Mouse (Mus musculus) lung, embryonic 14.5 days (tissue): ENCODE measurements around the gene Plekha1. TPM values are rescaled to one million over a fixed set of nuclear protein-coding genes. Genes with fewer than 3 reads are reported as not detected.

Experiments used
- ATAC-seq: fragments of 200-750 bp; cut with Nextera tagmentation; 2 replicates; pipeline ENCODE4 v1.8.0; 2017; ENCODE audit warnings: mild to moderate bottlenecking, moderate TSS enrichment, moderate library complexity; ENCODE audit not compliant: insufficient read depth
- DNase-seq: peaks from one replicate; pipeline ENCODE4 v3.0.0-alpha.2; 2015
- H3K27ac ChIP-seq: fragments of 300-500 bp; sonication (generic); 2 replicates; pipeline ENCODE4 v1.5.1; 2014; ENCODE audit warnings: low read depth, mild to moderate bottlenecking, moderate library complexity
- H3K27me3 ChIP-seq: fragments of 300-500 bp; sonication (generic); 2 replicates; pipeline ENCODE4 v1.6.1; 2014; ENCODE audit warnings: low read length, control low read depth; ENCODE audit not compliant: insufficient read depth
- H3K36me3 ChIP-seq: fragments of 300-500 bp; sonication (generic); 2 replicates; pipeline ENCODE4 v1.6.1; 2014; ENCODE audit warnings: control low read depth; ENCODE audit not compliant: insufficient read depth
- H3K4me1 ChIP-seq: fragments of 300-500 bp; sonication (generic); 2 replicates; pipeline ENCODE4 v1.6.1; 2014; ENCODE audit warnings: antibody characterized with exemption, control low read depth; ENCODE audit not compliant: insufficient read depth
- H3K4me2 ChIP-seq: fragments of 300-500 bp; sonication (generic); 2 replicates; pipeline ENCODE4 v1.6.1; 2014; ENCODE audit warnings: mild to moderate bottlenecking
- H3K4me3 ChIP-seq: fragments of 300-500 bp; sonication (generic); 2 replicates; pipeline ENCODE4 v1.5.1; 2014; ENCODE audit warnings: low read depth, low read length
- H3K9ac ChIP-seq: fragments of 300-500 bp; sonication (generic); 2 replicates; pipeline ENCODE4 v1.6.1; 2014
- H3K9me3 ChIP-seq: fragments of 300-500 bp; sonication (generic); 2 replicates; pipeline ENCODE4 v1.6.1; 2016; ENCODE audit warnings: low read depth, low read length, control low read depth
- CTCF ChIP-seq: IDR thresholded peaks from 2 replicates; pipeline ENCODE4 v1.5.1; 2016; ENCODE audit warnings: antibody characterized with exemption, low read depth
- WGBS: fragments of 180-500 bp; shearing (Covaris S2); extraction: QIAGEN DNeasy Blood & Tissue Kit; methylation state at CpG from one replicate; pipeline ENCODE4 v1.1.7; 2014; 5-methylcytosine and 5-hydroxymethylcytosine counted together
- polyA plus RNA-seq: library from polyadenylated mRNA; unstranded; fragments of >200 nt; fragmentation: Nextera tagmentation; extraction: Ambion mirVana; gene quantifications from 2 replicates; pipeline ENCODE4 v1.2.1, GENCODE M21; 2014

Gene Plekha1
- polyA plus RNA-seq, 1 experiment from 2014 or later: 56.2 TPM

DNA sequence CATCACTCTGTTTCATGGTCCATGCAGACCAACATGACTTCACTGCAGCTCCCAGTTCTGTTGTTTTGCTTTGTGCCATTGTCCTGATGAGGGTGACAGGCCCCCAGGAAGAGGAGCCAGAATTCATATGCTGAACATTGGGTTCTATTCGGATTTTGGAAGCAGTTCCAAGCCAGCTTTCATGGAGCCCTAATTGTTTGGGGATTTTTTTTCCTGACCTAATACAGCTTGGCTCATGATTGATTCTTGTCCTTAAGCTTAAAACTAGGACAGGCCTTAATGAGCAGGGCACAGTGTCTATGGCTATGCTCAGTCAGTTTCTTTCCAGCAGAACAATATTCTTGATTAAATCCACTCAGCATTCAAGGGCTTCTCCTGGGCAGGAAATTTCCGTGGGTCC is 52.7 kb downstream of the Plekha1 start:
- Histone ChIP-seq H3K36me3 (no peaks in the 10 kb centered on the region), H3K4me1 (no peaks in the 10 kb centered on the region), H3K4me2 (no peak overlapping the region), H3K9me3 (no peaks in the 10 kb centered on the region), H3K27ac (no peak overlapping the region), H3K27me3 (no peaks in the 10 kb centered on the region), H3K9ac (no peak overlapping the region), H3K4me3 (no peak overlapping the region)
- ATAC-seq: no peak
- DNase-seq: no peak
- 51% methylated on average over 2 of the region's 2 CpGs for WGBS
- TF ChIP-seq CTCF: no peak

DNA sequence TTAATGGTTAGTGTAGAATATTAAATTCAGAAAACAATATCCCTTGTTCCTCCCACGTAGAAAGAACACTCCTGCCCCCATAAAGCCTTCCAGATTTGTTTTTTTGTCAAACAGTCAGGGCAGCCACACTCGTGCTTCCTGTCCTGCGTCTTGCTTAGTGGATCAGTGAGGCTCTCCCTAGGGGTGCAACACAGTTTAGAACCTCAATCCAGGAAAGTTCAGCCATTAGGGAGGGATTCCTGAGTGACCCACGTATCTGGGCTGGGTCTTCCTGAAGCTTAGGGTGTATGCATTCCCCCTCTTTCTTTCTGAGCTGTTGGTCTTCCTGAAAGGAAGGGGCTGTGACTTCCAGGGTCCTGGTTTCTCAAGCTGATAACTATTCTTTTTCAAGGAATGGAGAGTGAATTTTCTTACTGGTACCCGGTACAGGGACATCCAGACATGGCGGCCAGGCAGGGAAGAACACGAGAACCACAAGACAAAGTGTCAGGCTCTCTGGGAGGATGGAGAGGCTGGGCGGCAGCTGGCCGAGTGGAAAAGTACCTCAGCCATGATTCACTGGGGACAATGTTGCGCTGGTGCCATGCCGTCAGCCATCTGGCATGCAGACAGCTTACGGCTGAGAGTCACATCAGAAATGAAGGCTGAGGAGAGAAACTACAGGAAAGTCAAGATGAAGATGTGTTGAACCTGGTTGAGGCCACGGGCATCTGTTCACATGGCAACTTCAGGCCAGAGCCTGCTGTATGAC is 57.6 kb downstream of the Plekha1 start:
- no peak overlapping the region for H3K4me2 ChIP-seq
- no peak overlapping the region for H3K9ac ChIP-seq
- no peaks in the 10 kb centered on the region for H3K4me1 ChIP-seq
- H3K9me3 ChIP-seq: no peaks in the 10 kb centered on the region
- no peaks in the 10 kb centered on the region for H3K36me3 ChIP-seq
- H3K27ac ChIP-seq: no peak overlapping the region
- H3K4me3 ChIP-seq: no peak overlapping the region
- whole genome bisulfite sequencing: 69% methylated on average over 13 of the region's 13 CpGs
- no peak for TF ChIP-seq CTCF
- DNase-seq (no peak), ATAC-seq (no peak)
- H3K27me3 ChIP-seq: no peaks in the 10 kb centered on the region

DNA sequence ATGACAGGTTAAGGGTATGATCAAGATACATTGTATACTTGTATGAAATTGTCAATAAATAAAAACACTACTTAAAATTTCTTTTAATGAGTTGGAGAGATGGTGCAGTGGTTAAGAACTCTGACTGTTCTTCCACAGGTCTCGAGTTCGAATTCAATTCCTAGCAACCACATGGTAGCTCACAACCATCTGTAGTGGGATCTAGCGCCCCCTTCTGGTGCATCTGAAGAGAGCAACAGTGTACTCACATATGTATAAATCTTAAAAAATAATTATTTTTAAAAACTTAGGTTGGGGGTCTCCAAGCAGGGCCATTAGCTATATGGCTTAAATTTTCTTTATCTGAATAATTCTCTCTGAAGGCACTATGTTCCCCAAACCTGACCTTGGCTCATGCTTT is 64.8 kb downstream of the Plekha1 start:
- H3K4me3 ChIP-seq: no peak overlapping the region
- peak; percentile 24; the same call in 1 of the 2 replicates for TF ChIP-seq CTCF
- ATAC-seq (no peak), DNase-seq (no peak)
- H3K36me3 ChIP-seq: no peaks in the 10 kb centered on the region
- no peak overlapping the region for H3K27ac ChIP-seq
- 67% methylated on average over 3 of the region's 3 CpGs for WGBS
- H3K4me1 ChIP-seq: no peaks in the 10 kb centered on the region
- H3K4me2 ChIP-seq: no peak overlapping the region
- no peak overlapping the region for H3K9ac ChIP-seq
- H3K27me3 ChIP-seq: peaks cover 25% of the 10 kb centered on the region
- no peaks in the 10 kb centered on the region for H3K9me3 ChIP-seq

DNA sequence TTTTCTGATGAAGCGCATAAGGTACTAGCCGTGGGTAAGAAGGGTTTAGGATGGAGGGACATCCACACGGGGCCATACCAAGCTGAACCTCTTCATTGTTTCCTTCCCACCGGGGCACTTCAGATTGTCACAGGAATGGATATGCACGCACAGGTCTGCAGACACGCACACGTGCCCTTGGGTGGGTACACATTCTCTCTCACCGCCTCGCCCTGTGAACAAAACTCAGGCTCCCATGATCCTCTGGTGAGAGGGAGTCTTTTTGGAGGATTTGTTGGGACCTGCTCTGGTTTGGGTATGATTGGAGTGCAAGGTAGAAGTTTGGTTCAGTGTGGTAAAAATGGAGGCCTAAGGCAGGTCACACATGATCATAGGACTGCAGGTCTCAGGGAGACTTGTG is 67.4 kb downstream of the Plekha1 start:
- DNase-seq (no peak), ATAC-seq (no peak)
- H3K4me1 ChIP-seq: no peaks in the 10 kb centered on the region
- H3K27ac ChIP-seq: no peak overlapping the region
- WGBS: 87% methylated on average over 9 of the region's 9 CpGs
- peaks cover 50% of the 10 kb centered on the region for H3K27me3 ChIP-seq
- no peaks in the 10 kb centered on the region for H3K36me3 ChIP-seq
- H3K9me3 ChIP-seq: no peaks in the 10 kb centered on the region
- H3K9ac ChIP-seq: no peak overlapping the region
- H3K4me3 ChIP-seq: no peak overlapping the region
- TF ChIP-seq CTCF: no peak
- no peak overlapping the region for H3K4me2 ChIP-seq

DNA sequence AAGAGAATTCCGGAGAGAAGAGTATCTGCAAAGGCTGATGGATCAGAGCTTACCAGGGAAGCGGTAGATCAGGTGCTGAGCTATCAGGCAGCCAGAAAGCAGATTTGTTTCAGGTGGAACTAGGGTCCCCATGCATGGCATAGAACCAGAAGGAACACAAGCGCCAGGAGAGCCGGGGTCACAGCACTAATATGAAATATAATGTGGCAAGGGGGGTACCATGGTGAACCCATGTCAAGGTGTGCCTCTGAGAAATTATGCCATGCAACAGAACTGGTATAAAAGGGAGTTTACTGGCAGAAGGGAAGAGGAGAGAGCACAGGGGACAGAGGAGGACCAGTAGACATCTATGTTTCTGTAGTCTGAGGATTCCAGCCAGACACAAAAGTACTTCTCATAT is 69.1 kb downstream of the Plekha1 start:
- H3K27ac ChIP-seq: no peak overlapping the region
- no peak overlapping the region for H3K4me2 ChIP-seq
- no peak overlapping the region for H3K4me3 ChIP-seq
- H3K27me3 ChIP-seq: peaks cover 56% of the 10 kb centered on the region
- ATAC-seq (no peak), DNase-seq (no peak)
- no peaks in the 10 kb centered on the region for H3K36me3 ChIP-seq
- H3K4me1 ChIP-seq: no peaks in the 10 kb centered on the region
- TF ChIP-seq CTCF: no peak
- H3K9me3 ChIP-seq: no peaks in the 10 kb centered on the region
- no peak overlapping the region for H3K9ac ChIP-seq
- WGBS: 81% methylated on average over 4 of the region's 4 CpGs

DNA sequence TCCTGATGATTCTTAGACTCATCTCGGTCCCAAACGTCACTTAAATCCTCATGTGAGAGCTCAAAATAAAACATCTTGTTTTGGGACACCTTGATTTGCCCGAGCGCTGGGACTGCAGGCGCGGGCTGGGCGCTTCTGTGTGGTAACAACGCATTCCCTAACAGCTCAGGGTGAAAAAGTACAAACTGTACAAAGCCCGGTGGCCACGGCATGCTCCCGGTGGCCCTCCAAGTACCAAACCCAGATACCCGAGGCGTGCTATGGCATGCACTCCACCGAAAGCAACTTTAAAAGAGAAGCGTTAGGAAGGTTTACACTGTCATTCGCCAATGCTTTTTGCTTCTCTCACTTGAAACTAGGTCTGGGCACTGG is 69.9 kb downstream of the Plekha1 start:
- DNase-seq: no peak
- WGBS: 8% methylated on average over 16 of the region's 16 CpGs
- Histone ChIP-seq H3K4me1 (no peaks in the 10 kb centered on the region), H3K27ac (no peak overlapping the region), H3K27me3 (peaks cover 56% of the 10 kb centered on the region), H3K4me2 (peak overlapping the region; percentile 81), H3K9ac (peak overlapping the region; percentile 46; the same call in 1 of the 2 replicates), H3K4me3 (peak overlapping the region; percentile 54), H3K9me3 (no peaks in the 10 kb centered on the region), H3K36me3 (no peaks in the 10 kb centered on the region)
- TF ChIP-seq CTCF: no peak
- peak; percentile 11; the same call in 1 of the 2 replicates for ATAC-seq

DNA sequence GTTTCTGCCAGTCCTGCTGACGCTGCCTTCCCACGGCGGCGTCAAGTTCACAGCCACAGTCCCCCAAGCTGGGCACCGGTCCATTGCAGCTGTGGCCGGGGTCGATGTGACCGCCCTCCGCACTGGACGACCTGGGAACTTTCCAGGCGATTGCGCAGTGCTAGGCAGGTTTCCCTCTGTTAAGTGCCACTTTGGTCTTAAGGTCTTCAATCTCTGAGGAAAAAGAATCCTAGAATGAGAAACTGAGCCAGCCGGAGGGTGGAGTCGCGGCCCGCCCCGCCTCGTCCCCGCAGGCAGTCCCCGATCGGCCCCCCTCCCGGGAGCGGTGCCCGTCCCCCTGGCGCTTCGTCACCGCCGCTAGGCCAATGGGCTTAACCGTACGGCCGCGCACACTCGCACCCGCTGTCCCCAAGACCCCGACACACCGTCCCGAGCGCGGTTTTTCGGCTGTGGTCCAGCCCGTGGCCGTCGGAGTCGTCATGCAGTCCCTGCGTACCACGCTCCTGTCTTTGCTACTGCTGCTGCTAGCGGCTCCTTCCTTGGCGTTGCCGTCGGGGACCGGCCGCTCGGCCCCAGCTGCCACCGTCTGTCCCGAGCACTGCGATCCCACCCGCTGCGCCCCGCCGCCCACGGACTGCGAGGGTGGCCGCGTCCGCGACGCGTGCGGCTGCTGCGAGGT is 70.4 kb downstream of the Plekha1 start, which contains the start of gene Htra1:
Htra1 (plus strand) TSS at position 319 of the 679 bp plus-strand sequence.
- Histone ChIP-seq H3K9me3 (no peaks in the 10 kb centered on the region), H3K4me2 (peak within 1 kb of the TSS; percentile 81), H3K9ac (peak within 1 kb of the TSS; percentile 46), H3K4me3 (peak within 1 kb of the TSS; percentile 54), H3K27ac (no peak within 1 kb of the TSS), H3K27me3 (peaks cover 56% of the 10 kb centered on the region), H3K4me1 (no peaks in the 10 kb centered on the region), H3K36me3 (no peaks in the 10 kb centered on the region)
- TF ChIP-seq CTCF: no peak
- peak; percentile 77 for DNase-seq
- peak; percentile 91 for ATAC-seq
- under 1% methylated on average over 70 of the region's 70 CpGs for WGBS
